Comparison of ENCODE assay signal across 18 mouse cellular contexts in the genomic region with DNA sequence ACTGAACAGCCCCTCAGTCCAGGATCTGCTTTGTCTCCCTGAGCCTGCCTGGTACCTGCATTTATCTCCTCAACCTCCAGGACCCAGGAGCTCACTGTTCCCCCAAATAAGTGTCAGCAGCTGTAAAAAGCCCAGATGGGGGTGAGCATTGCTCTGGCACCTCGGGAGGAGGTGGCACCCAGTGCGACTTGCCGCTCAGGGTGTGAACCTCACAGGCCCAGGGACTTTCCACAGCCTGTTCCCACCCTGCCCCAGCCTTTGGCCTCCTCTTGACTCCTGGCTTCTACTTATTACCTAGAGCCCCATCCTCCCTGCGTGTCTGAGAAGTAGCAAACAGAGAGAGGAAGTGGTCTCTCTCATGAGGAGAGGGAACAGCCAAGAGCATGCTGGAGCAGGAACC. TPM values are rescaled to one million over a fixed set of nuclear protein-coding genes. Genes with fewer than 3 reads are reported as not detected.
DNase-seq lines count a peak whose midpoint lies in the region; ATAC-seq and TF ChIP-seq lines count a peak whose summit lies in the region.
"Had no signal": no experiment of that assay in that cellular context is flagged by ENCODE, and none has a peak within 500 bp of the region (broad histone marks: within the 10 kb centered on the region; RNA-seq: fewer than 3 reads in every experiment).

No protein-coding gene starts in this region.

- H3K4me3 ChIP-seq in liver, embryonic 16.5 days (ENCODE audit: low read depth, low read length), result no peak overlapping the region
- H3K4me3 ChIP-seq in cortical plate, adult 2 months (ENCODE audit: insufficient read depth, low read length), result no peak overlapping the region
- H3K4me3 ChIP-seq in stomach, embryonic 16.5 days (replicated peaks; ENCODE audit: low read length), result no peak overlapping the region
- no peak overlapping the region for H3K4me3 ChIP-seq in kidney, embryonic 14.5 days (ENCODE audit: low read length)
- H3K4me3 ChIP-seq: forebrain, embryonic 10.5 days; heart, embryonic 15.5 days; limb, embryonic 10.5 days; stomach, embryonic 15.5 days had no signal

- peaks cover 9% of the 10 kb centered on the region for H3K4me1 ChIP-seq in liver, embryonic 16.5 days (ENCODE audit: control insufficient read depth, low read depth, low read length)
- peaks cover 3% of the 10 kb centered on the region; the same call in 1 of the 2 replicates for H3K4me1 ChIP-seq in cortical plate, adult 2 months (ENCODE audit: control insufficient read depth, insufficient read depth, low read length)
- 0 out of 2 replicates have a peak, but pooled peaks cover 7% of the 10 kb centered on the region for H3K4me1 ChIP-seq in stomach, embryonic 16.5 days (ENCODE audit: control insufficient read depth, insufficient read depth, low read length)
- H3K4me1 ChIP-seq in kidney, embryonic 14.5 days (ENCODE audit: control insufficient read depth, insufficient read depth, low read length), result no peaks in the 10 kb centered on the region
- H3K4me1 ChIP-seq: heart, embryonic 15.5 days; limb, embryonic 10.5 days had no signal

- no peak overlapping the region for H3K9ac ChIP-seq in liver, embryonic 16.5 days (ENCODE audit: low read depth, low read length)
- H3K9ac ChIP-seq in stomach, embryonic 16.5 days (ENCODE audit: low read length), result no peak overlapping the region
- no peak overlapping the region for H3K9ac ChIP-seq in kidney, embryonic 14.5 days (ENCODE audit: low read depth, low read length)
- H3K9ac ChIP-seq: heart, embryonic 15.5 days; stomach, embryonic 15.5 days had no signal

- no peaks in the 10 kb centered on the region for H3K36me3 ChIP-seq in liver, embryonic 16.5 days (ENCODE audit: control insufficient read depth, insufficient read depth)
- no peaks in the 10 kb centered on the region for H3K36me3 ChIP-seq in stomach, embryonic 16.5 days (ENCODE audit: control insufficient read depth, insufficient read depth, low read length)
- H3K36me3 ChIP-seq in kidney, embryonic 14.5 days (ENCODE audit: control insufficient read depth, insufficient read depth, low read length), result no peaks in the 10 kb centered on the region
- H3K36me3 ChIP-seq: forebrain, embryonic 10.5 days; heart, embryonic 15.5 days; limb, embryonic 10.5 days; stomach, embryonic 15.5 days had no signal

- 29% methylated on average over 4 of the region's 4 CpGs for WGBS in liver, embryonic 16.5 days (ENCODE audit: insufficient replicate concordance)
- WGBS in stomach, embryonic 16.5 days, result 40% methylated on average over 4 of the region's 4 CpGs
- 34% methylated on average over 4 of the region's 4 CpGs for WGBS in kidney, embryonic 14.5 days

- H3K4me2 ChIP-seq in liver, embryonic 16.5 days (ENCODE audit: low read depth, low read length), result no peak overlapping the region
- no peak overlapping the region for H3K4me2 ChIP-seq in stomach, embryonic 16.5 days (ENCODE audit: low read depth, low read length)
- no peak overlapping the region for H3K4me2 ChIP-seq in kidney, embryonic 14.5 days (replicated peaks; ENCODE audit: low read depth, low read length)
- H3K4me2 ChIP-seq: heart, embryonic 15.5 days; liver, embryonic 11.5 days; stomach, embryonic 15.5 days had no signal

- TF ChIP-seq POLR2A in cortical plate, adult 2 months (IDR thresholded peaks at IDR 0.05; ENCODE audit: extremely low read depth, insufficient read depth, low read length), result no peak

- H3K27me3 ChIP-seq in liver, embryonic 16.5 days (ENCODE audit: control insufficient read depth, insufficient read depth, low read depth, low read length), result no peaks in the 10 kb centered on the region
- H3K27me3 ChIP-seq in stomach, embryonic 16.5 days (ENCODE audit: control insufficient read depth, insufficient read depth, low read length), result no peaks in the 10 kb centered on the region
- H3K27me3 ChIP-seq in kidney, embryonic 14.5 days (ENCODE audit: control insufficient read depth, insufficient read depth, low read length), result peaks cover 3% of the 10 kb centered on the region; the same call in 1 of the 2 replicates
- H3K27me3 ChIP-seq: stomach, embryonic 15.5 days had no signal

- TF ChIP-seq CTCF in cortical plate, adult 2 months (IDR thresholded peaks at IDR 0.05; ENCODE audit: extremely low read depth, insufficient read depth, low read length), result no peak

- ATAC-seq in liver, embryonic 16.5 days (ENCODE audit: low read depth), result no peak
- peak; percentile 19 to 23; a peak in 1 of 4 replicates for ATAC-seq in hematopoietic stem cell, adult 5-6 weeks (replicated peaks in 1 of 2; ENCODE audit: insufficient read depth in 1 of 2, low FRiP score in 2 of 2, low TSS enrichment in 1 of 2, low read depth in 1 of 2, poor library complexity in 2 of 2, severe bottlenecking in 2 of 2)
- no peak for ATAC-seq in stomach, embryonic 16.5 days (ENCODE audit: insufficient read depth, low FRiP score)
- no peak for ATAC-seq in kidney, embryonic 14.5 days (ENCODE audit: low FRiP score, low TSS enrichment)

- no peak for DNase-seq in liver
- no peak for DNase-seq in right cerebral cortex, postnatal 36 days (ENCODE audit: low spot score in 2 of 2)
- DNase-seq: cerebellum, adult 9-10 months; gastrocnemius, postnatal 14 days; kidney, adult 2 months; kidney, postnatal 14 days; midbrain, embryonic 14.5 days had no signal

- no peaks in the 10 kb centered on the region for H3K9me3 ChIP-seq in liver, embryonic 16.5 days (replicated peaks; ENCODE audit: control insufficient read depth, low read length)
- no peaks in the 10 kb centered on the region for H3K9me3 ChIP-seq in stomach, embryonic 16.5 days (replicated peaks; ENCODE audit: control insufficient read depth, low read length)
- no peaks in the 10 kb centered on the region for H3K9me3 ChIP-seq in kidney, embryonic 14.5 days (ENCODE audit: control insufficient read depth, low read length)
- H3K9me3 ChIP-seq: forebrain, embryonic 10.5 days; heart, embryonic 15.5 days; limb, embryonic 10.5 days; stomach, embryonic 15.5 days had no signal

- 0 out of 2 replicates have a peak overlapping the region, but pooled peaks have one; percentile 9 for H3K27ac ChIP-seq in liver, embryonic 16.5 days (ENCODE audit: low read length)
- peak overlapping the region; percentile 9; the same call in 1 of the 2 replicates for H3K27ac ChIP-seq in cortical plate, adult 2 months (ENCODE audit: insufficient read depth, low read length)
- peak overlapping the region; percentile 75 for H3K27ac ChIP-seq in stomach, embryonic 16.5 days (ENCODE audit: low read length)
- no peak overlapping the region for H3K27ac ChIP-seq in kidney, embryonic 14.5 days (ENCODE audit: low read depth, low read length)
- H3K27ac ChIP-seq: forebrain, embryonic 10.5 days; heart, embryonic 15.5 days; limb, embryonic 10.5 days; macrophage had no signal

RNA-seq across cellular contexts. Expression of a gene that starts 16.7 kb away (rescaled TPM):
- 0.23 and 0.31 TPM in 2 replicates for polyA plus RNA-seq in liver, embryonic 16.5 days (2015; fragmentation: Nextera tagmentation; extraction: Ambion mirVana)
- 109 and 110 TPM in 2 replicates for polyA plus RNA-seq in cortical plate, adult 2 months (2012; rRNA removed)
- total RNA-seq in hematopoietic stem cell, adult 5-6 weeks (2017), result 4.0 and 4.5 TPM in 2 replicates
- 3.1 and 3.6 TPM in 2 replicates for polyA plus RNA-seq in stomach, embryonic 16.5 days (2015; fragmentation: Nextera tagmentation; extraction: Ambion mirVana)
- polyA plus RNA-seq in kidney, embryonic 14.5 days (2014; fragmentation: Nextera tagmentation; extraction: Ambion mirVana), result 4.0 and 4.9 TPM in 2 replicates
- polyA plus RNA-seq: macrophage had no signal

RNA-seq across cellular contexts. Expression of a gene that starts 36.1 kb away (rescaled TPM):
- polyA plus RNA-seq in liver, embryonic 16.5 days (2015; fragmentation: Nextera tagmentation; extraction: Ambion mirVana), result 0.05 TPM in 1 of 2 replicates, not detected in the other
- polyA plus RNA-seq in cortical plate, adult 2 months (2012; rRNA removed), result 0.17 and 0.21 TPM in 2 replicates
- 0.31 and 1.1 TPM in 2 replicates for total RNA-seq in hematopoietic stem cell, adult 5-6 weeks (2017)
- polyA plus RNA-seq in stomach, embryonic 16.5 days (2015; fragmentation: Nextera tagmentation; extraction: Ambion mirVana), result 21.1 and 30.0 TPM in 2 replicates
- polyA plus RNA-seq in kidney, embryonic 14.5 days (2014; fragmentation: Nextera tagmentation; extraction: Ambion mirVana), result 1.4 and 1.9 TPM in 2 replicates
- total RNA-seq: gastrocnemius, postnatal 14 days had no signal
- polyA plus RNA-seq: macrophage; midbrain, embryonic 14.5 days had no signal

Comparison
In these comparisons a context has a peak if more than half of its experiments do, and no peak if none do; other contexts are left out.
1. ATAC-seq: peak in hematopoietic stem cell, adult 5-6 weeks (2 of 2); none in liver, embryonic 16.5 days (single experiment), stomach, embryonic 16.5 days (single experiment) and kidney, embryonic 14.5 days (single experiment).
2. RNA of a gene that starts 16.7 kb away (polyA plus RNA-seq): 109 to 110 TPM in cortical plate, adult 2 months; 4.0 to 4.9 TPM in kidney, embryonic 14.5 days, 3.1 to 3.6 TPM in stomach, embryonic 16.5 days and 0.23 to 0.31 TPM in liver, embryonic 16.5 days; every median in the first group is over 10 times any median in the second.